Mouse (Mus musculus) lung, embryonic 14.5 days (tissue): ENCODE results near the gene Ext2. TPM values are rescaled to one million over a fixed set of nuclear protein-coding genes. Genes with fewer than 3 reads are reported as not detected.

ENCODE experiments used
- ATAC-seq: fragments of 200-750 bp; cut with Nextera tagmentation; 2 replicates; pipeline ENCODE4 v1.8.0; 2017; ENCODE audit warnings: mild to moderate bottlenecking, moderate TSS enrichment, moderate library complexity; ENCODE audit not compliant: insufficient read depth
- DNase-seq: peaks from one replicate; pipeline ENCODE4 v3.0.0-alpha.2; 2015
- H3K27ac ChIP-seq: fragments of 300-500 bp; sonication (generic); 2 replicates; pipeline ENCODE4 v1.5.1; 2014; ENCODE audit warnings: low read depth, mild to moderate bottlenecking, moderate library complexity
- H3K27me3 ChIP-seq: fragments of 300-500 bp; sonication (generic); 2 replicates; pipeline ENCODE4 v1.6.1; 2014; ENCODE audit warnings: low read length, control low read depth; ENCODE audit not compliant: insufficient read depth
- H3K36me3 ChIP-seq: fragments of 300-500 bp; sonication (generic); 2 replicates; pipeline ENCODE4 v1.6.1; 2014; ENCODE audit warnings: control low read depth; ENCODE audit not compliant: insufficient read depth
- H3K4me1 ChIP-seq: fragments of 300-500 bp; sonication (generic); 2 replicates; pipeline ENCODE4 v1.6.1; 2014; ENCODE audit warnings: antibody characterized with exemption, control low read depth; ENCODE audit not compliant: insufficient read depth
- H3K4me2 ChIP-seq: fragments of 300-500 bp; sonication (generic); 2 replicates; pipeline ENCODE4 v1.6.1; 2014; ENCODE audit warnings: mild to moderate bottlenecking
- H3K4me3 ChIP-seq: fragments of 300-500 bp; sonication (generic); 2 replicates; pipeline ENCODE4 v1.5.1; 2014; ENCODE audit warnings: low read depth, low read length
- H3K9ac ChIP-seq: fragments of 300-500 bp; sonication (generic); 2 replicates; pipeline ENCODE4 v1.6.1; 2014
- H3K9me3 ChIP-seq: fragments of 300-500 bp; sonication (generic); 2 replicates; pipeline ENCODE4 v1.6.1; 2016; ENCODE audit warnings: low read depth, low read length, control low read depth
- CTCF ChIP-seq: IDR thresholded peaks from 2 replicates; pipeline ENCODE4 v1.5.1; 2016; ENCODE audit warnings: antibody characterized with exemption, low read depth
- WGBS: fragments of 180-500 bp; shearing (Covaris S2); extraction: QIAGEN DNeasy Blood & Tissue Kit; methylation state at CpG from one replicate; pipeline ENCODE4 v1.1.7; 2014; 5-methylcytosine and 5-hydroxymethylcytosine counted together
- polyA plus RNA-seq: library from polyadenylated mRNA; unstranded; fragments of >200 nt; fragmentation: Nextera tagmentation; extraction: Ambion mirVana; gene quantifications from 2 replicates; pipeline ENCODE4 v1.2.1, GENCODE M21; 2014

Ext2 gene
- polyA plus RNA-seq, 1 experiment from 2014 or later: 138 TPM

GRCm38 (mm10) chr2:93777056-93777430 is 45.3 kb downstream of the Ext2 start:
- ATAC-seq (no peak), DNase-seq (no peak)
- Histone ChIP-seq H3K4me2 (no peak overlapping the region), H3K27me3 (no peaks in the 10 kb centered on the region), H3K4me3 (no peak overlapping the region), H3K36me3 (0 out of 2 replicates have a peak, but pooled peaks cover 6% of the 10 kb centered on the region), H3K27ac (0 out of 2 replicates have a peak overlapping the region, but pooled peaks have one; percentile 46), H3K9ac (no peak overlapping the region), H3K4me1 (peaks cover 18% of the 10 kb centered on the region), H3K9me3 (no peaks in the 10 kb centered on the region)
- 74% methylated on average over 4 of the region's 4 CpGs for WGBS
- no peak for TF ChIP-seq CTCF

GRCm38 (mm10) chr2:93776267-93777055 is 45.9 kb downstream of the Ext2 start:
- Histone ChIP-seq H3K4me1 (peaks cover 18% of the 10 kb centered on the region), H3K27ac (peak overlapping the region; percentile 46; the same call in 1 of the 2 replicates), H3K9ac (no peak overlapping the region), H3K4me2 (no peak overlapping the region), H3K4me3 (no peak overlapping the region), H3K9me3 (no peaks in the 10 kb centered on the region), H3K27me3 (no peaks in the 10 kb centered on the region), H3K36me3 (no peaks in the 10 kb centered on the region)
- TF ChIP-seq CTCF: no peak
- ATAC-seq (no peak), DNase-seq (no peak)
- WGBS: 72% methylated on average over 7 of the region's 7 CpGs

DNA sequence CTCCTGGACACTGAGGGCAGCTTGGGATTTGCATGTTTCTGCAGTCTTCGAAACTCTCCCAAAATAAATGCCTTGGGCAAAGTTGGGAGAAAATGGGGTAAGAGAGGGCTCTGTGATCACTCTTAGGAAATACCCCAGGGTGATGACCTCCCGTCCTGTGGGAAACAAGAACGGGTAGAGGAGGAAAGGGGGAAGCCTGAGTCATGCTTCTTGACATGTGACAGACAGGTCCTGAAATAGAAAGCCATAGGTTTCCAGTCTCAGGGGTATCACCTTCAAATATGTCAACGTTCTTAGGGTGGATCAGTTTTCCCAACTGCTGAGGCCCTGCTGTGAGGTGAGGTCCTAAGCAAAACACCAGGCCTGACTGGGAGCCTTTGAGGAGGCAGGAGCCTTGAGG is 46.9 kb downstream of the Ext2 start:
- DNase-seq: no peak
- ATAC-seq: no peak
- WGBS: 50% methylated on average over 4 of the region's 4 CpGs
- Histone ChIP-seq H3K9ac (no peak overlapping the region), H3K4me3 (no peak overlapping the region), H3K4me2 (no peak overlapping the region), H3K9me3 (no peaks in the 10 kb centered on the region), H3K4me1 (peaks cover 18% of the 10 kb centered on the region), H3K27me3 (no peaks in the 10 kb centered on the region), H3K27ac (no peak overlapping the region), H3K36me3 (no peaks in the 10 kb centered on the region)
- TF ChIP-seq CTCF: no peak

DNA sequence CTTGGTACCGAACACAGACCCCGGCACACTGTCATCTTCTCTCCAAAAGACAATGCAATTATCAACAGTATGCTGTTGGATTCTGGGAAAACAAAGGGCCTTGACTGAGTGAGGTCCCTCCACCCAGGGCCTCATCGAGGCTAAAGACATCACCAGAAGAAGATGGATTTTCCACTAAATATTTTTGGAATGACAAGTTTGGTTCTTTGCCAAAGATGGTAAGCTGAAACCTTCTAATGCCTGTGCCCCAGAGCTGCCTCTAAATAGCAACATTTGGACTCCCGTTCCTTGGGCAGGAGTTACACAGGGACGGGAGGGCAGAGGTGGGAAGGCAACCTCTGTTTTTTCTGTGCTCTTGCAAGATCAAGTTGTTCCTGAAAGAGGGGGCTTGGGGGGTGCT is 47.4 kb downstream of the Ext2 start:
- TF ChIP-seq CTCF: no peak
- WGBS: 59% methylated on average over 5 of the region's 5 CpGs
- H3K4me1 ChIP-seq: peaks cover 15% of the 10 kb centered on the region
- no peaks in the 10 kb centered on the region for H3K36me3 ChIP-seq
- ATAC-seq (no peak), DNase-seq (peak; percentile 33)
- H3K27ac ChIP-seq: no peak overlapping the region
- no peak overlapping the region for H3K4me2 ChIP-seq
- no peak overlapping the region for H3K4me3 ChIP-seq
- H3K27me3 ChIP-seq: no peaks in the 10 kb centered on the region
- H3K9me3 ChIP-seq: no peaks in the 10 kb centered on the region
- no peak overlapping the region for H3K9ac ChIP-seq

- Histone ChIP-seq H3K9me3 (no peaks in the 10 kb centered on the region), H3K4me1 (peaks cover 7% of the 10 kb centered on the region), H3K27me3 (no peaks in the 10 kb centered on the region), H3K4me2 (no peak overlapping the region), H3K27ac (no peak overlapping the region), H3K36me3 (peaks cover 5% of the 10 kb centered on the region; the same call in 1 of the 2 replicates), H3K9ac (no peak overlapping the region), H3K4me3 (no peak overlapping the region)
- DNase-seq (no peak), ATAC-seq (no peak)
- no peak for TF ChIP-seq CTCF
- 50% methylated on average over 4 of the region's 4 CpGs for WGBS
Measured at GRCm38 (mm10) chr2:93772765-93773085, 49.6 kb downstream of the Ext2 start.

GRCm38 (mm10) chr2:93772054-93772764 is 50.2 kb downstream of the Ext2 start:
- DNase-seq (peak; percentile 53), ATAC-seq (peak; percentile 60; the same call in 1 of the 2 replicates)
- Histone ChIP-seq H3K27me3 (no peaks in the 10 kb centered on the region), H3K9me3 (no peaks in the 10 kb centered on the region), H3K36me3 (peaks cover 5% of the 10 kb centered on the region; the same call in 1 of the 2 replicates), H3K4me2 (no peak overlapping the region), H3K4me1 (peaks cover 4% of the 10 kb centered on the region; the same call in 1 of the 2 replicates), H3K4me3 (no peak overlapping the region), H3K27ac (peak overlapping the region; percentile 54; the same call in 1 of the 2 replicates), H3K9ac (no peak overlapping the region)
- no peak for TF ChIP-seq CTCF
- 39% methylated on average over 16 of the region's 16 CpGs for WGBS

- Histone ChIP-seq H3K4me2 (no peak overlapping the region), H3K9ac (no peak overlapping the region), H3K27ac (no peak overlapping the region), H3K9me3 (no peaks in the 10 kb centered on the region), H3K36me3 (peaks cover 5% of the 10 kb centered on the region; the same call in 1 of the 2 replicates), H3K4me1 (no peaks in the 10 kb centered on the region), H3K4me3 (no peak overlapping the region), H3K27me3 (no peaks in the 10 kb centered on the region)
- ATAC-seq: no peak
- DNase-seq: no peak
- TF ChIP-seq CTCF: no peak
- WGBS: 72% methylated on average over 4 of the region's 4 CpGs
Measured at GRCm38 (mm10) chr2:93770895-93771294, 51.5 kb downstream of the Ext2 start.
